Mouse (Mus musculus): ENCODE data around the gene Micall2. TPM values are rescaled to one million over a fixed set of nuclear protein-coding genes. Genes with fewer than 3 reads are reported as not detected.

Gene Micall2
- total and polyA plus RNA-seq, 2 experiments = 0.86 to 1.3 TPM

DNA sequence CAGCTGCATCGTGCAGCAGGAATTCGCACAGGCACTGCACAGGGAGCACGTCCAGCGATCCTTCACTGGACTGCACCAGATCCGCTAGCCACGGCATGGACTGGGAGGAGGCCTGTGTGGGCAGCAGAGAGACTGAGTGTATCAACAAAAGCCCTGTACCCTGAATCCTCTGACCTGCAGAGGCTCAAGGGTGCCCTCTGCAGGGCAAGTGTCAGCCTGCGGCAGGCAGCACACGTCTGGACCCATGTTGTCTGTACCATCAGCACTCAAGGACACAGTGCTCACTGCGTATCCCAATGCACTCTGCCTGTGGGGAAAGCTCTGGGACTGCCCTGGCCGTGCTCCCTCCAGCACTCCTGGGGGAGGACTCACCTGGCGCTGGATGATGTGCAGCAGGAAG lies 28.2 kb upstream of the Micall2 start:
- WGBS = 84% methylated on average over 11 of the region's 11 CpGs
- Histone ChIP-seq H3K9ac (ENCODE audit: low read depth, low read length) (no peak overlapping the region), H3K4me1 (ENCODE audit: control insufficient read depth, insufficient read depth, low read length) (no peaks in the 10 kb centered on the region), H3K79me2 (ENCODE audit: control insufficient read depth, insufficient read depth, low read length) (no peaks in the 10 kb centered on the region), H3K36me3 (ENCODE audit: control insufficient read depth, insufficient read depth, low read length) (no peaks in the 10 kb centered on the region), H3K27me3 (ENCODE audit: control insufficient read depth, insufficient read depth, low read length) (no peaks in the 10 kb centered on the region), H3K4me3 (ENCODE audit: insufficient read depth, low read depth, low read length) (no peak overlapping the region), H3K27ac (replicated peaks; ENCODE audit: insufficient read depth, low read depth, low read length) (no peak overlapping the region)
- TF ChIP-seq POLR2A (IDR thresholded peaks at IDR 0.05; ENCODE audit: extremely low read depth, insufficient read depth, low read length) = no peak
- TF ChIP-seq CTCF (IDR thresholded peaks at IDR 0.05; ENCODE audit: low read depth, low read length) = peak; percentile 80
- no peak for DNase-seq (ENCODE audit: extremely low read depth, low read depth, low spot score)

DNA sequence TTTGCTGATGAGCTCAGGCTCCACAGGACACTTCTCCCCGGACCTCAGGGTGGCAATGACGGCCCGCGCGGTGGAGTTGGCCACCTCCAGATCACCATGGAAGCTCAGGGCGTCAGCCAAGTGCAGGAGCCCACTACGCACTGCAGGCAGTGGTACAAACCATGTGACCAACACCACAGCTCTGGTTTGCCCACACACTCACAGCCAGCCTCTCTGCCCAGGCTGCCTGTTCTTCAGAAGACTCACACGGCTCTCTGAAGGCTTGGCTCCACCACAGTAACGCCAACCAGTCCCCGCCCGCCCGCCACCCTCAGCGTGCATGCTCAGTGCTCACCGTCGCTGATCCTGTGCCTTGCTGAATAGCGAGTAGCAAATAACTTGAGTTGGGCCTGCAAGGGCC lies 22.0 kb upstream of the Micall2 start:
- no peak for DNase-seq (ENCODE audit: extremely low read depth, low read depth, low spot score)
- 92% methylated on average over 16 of the region's 16 CpGs for WGBS
- Histone ChIP-seq H3K36me3 (ENCODE audit: control insufficient read depth, insufficient read depth, low read length) (no peaks in the 10 kb centered on the region), H3K9ac (ENCODE audit: low read depth, low read length) (no peak overlapping the region), H3K4me3 (ENCODE audit: insufficient read depth, low read depth, low read length) (no peak overlapping the region), H3K27ac (replicated peaks; ENCODE audit: insufficient read depth, low read depth, low read length) (no peak overlapping the region), H3K4me1 (ENCODE audit: control insufficient read depth, insufficient read depth, low read length) (no peaks in the 10 kb centered on the region), H3K79me2 (ENCODE audit: control insufficient read depth, insufficient read depth, low read length) (no peaks in the 10 kb centered on the region), H3K27me3 (ENCODE audit: control insufficient read depth, insufficient read depth, low read length) (no peaks in the 10 kb centered on the region)
- no peak for TF ChIP-seq CTCF (IDR thresholded peaks at IDR 0.05; ENCODE audit: low read depth, low read length)
- TF ChIP-seq POLR2A (IDR thresholded peaks at IDR 0.05; ENCODE audit: extremely low read depth, insufficient read depth, low read length) = no peak

GRCm38 (mm10) chr5:139756586-139756985 lies 20.4 kb upstream of the Micall2 start:
- Histone ChIP-seq H3K4me3 (ENCODE audit: insufficient read depth, low read depth, low read length) (no peak overlapping the region), H3K79me2 (ENCODE audit: control insufficient read depth, insufficient read depth, low read length) (no peaks in the 10 kb centered on the region), H3K9ac (ENCODE audit: low read depth, low read length) (no peak overlapping the region), H3K27me3 (ENCODE audit: control insufficient read depth, insufficient read depth, low read length) (no peaks in the 10 kb centered on the region), H3K36me3 (ENCODE audit: control insufficient read depth, insufficient read depth, low read length) (no peaks in the 10 kb centered on the region), H3K27ac (replicated peaks; ENCODE audit: insufficient read depth, low read depth, low read length) (no peak overlapping the region), H3K4me1 (ENCODE audit: control insufficient read depth, insufficient read depth, low read length) (no peaks in the 10 kb centered on the region)
- TF ChIP-seq POLR2A (IDR thresholded peaks at IDR 0.05; ENCODE audit: extremely low read depth, insufficient read depth, low read length) (no peak), CTCF (IDR thresholded peaks at IDR 0.05; ENCODE audit: low read depth, low read length) (no peak)
- WGBS = 89% methylated on average over 2 of the region's 2 CpGs
- no peak for DNase-seq (ENCODE audit: extremely low read depth, low read depth, low spot score)

DNA sequence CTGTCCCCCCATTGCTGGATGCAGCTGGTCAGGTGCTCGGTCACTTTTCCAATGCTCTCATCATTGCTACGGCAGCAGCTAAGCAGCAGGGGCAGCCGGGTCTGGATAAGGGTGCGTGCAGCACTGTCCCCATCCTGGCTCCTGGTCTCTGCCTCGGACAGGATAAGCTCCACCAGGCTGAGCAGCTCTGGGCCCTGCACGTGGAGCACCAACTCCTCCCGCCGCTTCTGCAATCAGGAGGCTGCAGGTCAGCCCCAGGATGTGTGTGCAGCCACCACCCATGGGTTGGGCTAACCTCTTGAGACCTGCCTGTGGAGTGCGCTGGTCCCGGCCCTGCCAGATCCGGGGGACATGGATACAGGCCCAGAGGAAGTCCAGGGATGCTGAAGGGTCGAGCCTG lies 20.0 kb upstream of the Micall2 start:
- no peak overlapping the region for H3K27ac ChIP-seq (replicated peaks; ENCODE audit: insufficient read depth, low read depth, low read length)
- H3K79me2 ChIP-seq (ENCODE audit: control insufficient read depth, insufficient read depth, low read length) = no peaks in the 10 kb centered on the region
- 85% methylated on average over 12 of the region's 12 CpGs for WGBS
- H3K4me1 ChIP-seq (ENCODE audit: control insufficient read depth, insufficient read depth, low read length) = no peaks in the 10 kb centered on the region
- no peaks in the 10 kb centered on the region for H3K36me3 ChIP-seq (ENCODE audit: control insufficient read depth, insufficient read depth, low read length)
- TF ChIP-seq CTCF (IDR thresholded peaks at IDR 0.05; ENCODE audit: low read depth, low read length) (no peak), POLR2A (IDR thresholded peaks at IDR 0.05; ENCODE audit: extremely low read depth, insufficient read depth, low read length) (no peak)
- DNase-seq (ENCODE audit: extremely low read depth, low read depth, low spot score) = no peak
- no peaks in the 10 kb centered on the region for H3K27me3 ChIP-seq (ENCODE audit: control insufficient read depth, insufficient read depth, low read length)
- H3K9ac ChIP-seq (ENCODE audit: low read depth, low read length) = no peak overlapping the region
- no peak overlapping the region for H3K4me3 ChIP-seq (ENCODE audit: insufficient read depth, low read depth, low read length)

GRCm38 (mm10) chr5:139754753-139755152 lies 18.6 kb upstream of the Micall2 start:
- Histone ChIP-seq H3K27me3 (ENCODE audit: control insufficient read depth, insufficient read depth, low read length) (no peaks in the 10 kb centered on the region), H3K4me3 (ENCODE audit: insufficient read depth, low read depth, low read length) (no peak overlapping the region), H3K27ac (replicated peaks; ENCODE audit: insufficient read depth, low read depth, low read length) (no peak overlapping the region), H3K4me1 (ENCODE audit: control insufficient read depth, insufficient read depth, low read length) (no peaks in the 10 kb centered on the region), H3K9ac (ENCODE audit: low read depth, low read length) (no peak overlapping the region), H3K36me3 (ENCODE audit: control insufficient read depth, insufficient read depth, low read length) (no peaks in the 10 kb centered on the region), H3K79me2 (ENCODE audit: control insufficient read depth, insufficient read depth, low read length) (no peaks in the 10 kb centered on the region)
- TF ChIP-seq CTCF (IDR thresholded peaks at IDR 0.05; ENCODE audit: low read depth, low read length) (peak; percentile 82), POLR2A (IDR thresholded peaks at IDR 0.05; ENCODE audit: extremely low read depth, insufficient read depth, low read length) (no peak)
- no peak for DNase-seq (ENCODE audit: extremely low read depth, low read depth, low spot score)
- 56% methylated on average over 12 of the region's 12 CpGs for WGBS

DNA sequence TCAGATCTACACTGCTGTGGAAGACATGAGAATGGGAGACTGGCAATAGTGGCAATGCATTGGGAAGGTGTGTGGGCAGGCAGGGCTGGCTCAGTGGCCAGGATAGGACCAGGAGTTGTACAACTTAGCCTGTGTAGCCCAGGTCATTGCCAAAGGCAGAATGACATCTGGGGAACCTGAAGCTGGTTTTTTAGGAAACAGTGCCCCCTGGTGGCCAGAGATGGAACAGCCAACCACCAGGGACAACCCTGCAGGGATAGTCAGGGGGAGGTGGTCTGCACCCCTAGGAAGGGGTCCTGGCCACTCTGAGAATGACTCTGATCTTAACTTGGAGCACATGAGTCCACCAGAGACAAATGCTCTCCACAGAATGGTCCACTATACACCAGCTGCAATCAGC lies 14.4 kb upstream of the Micall2 start:
- Histone ChIP-seq H3K27ac (replicated peaks; ENCODE audit: insufficient read depth, low read depth, low read length) (no peak overlapping the region), H3K36me3 (ENCODE audit: control insufficient read depth, insufficient read depth, low read length) (no peaks in the 10 kb centered on the region)
- no peak for DNase-seq (ENCODE audit: extremely low read depth, low read depth, low spot score)

More for the DNA sequence above, 14.4 kb upstream of the Micall2 start:
- Histone ChIP-seq H3K79me2 (ENCODE audit: control insufficient read depth, insufficient read depth, low read length) (no peaks in the 10 kb centered on the region), H3K27me3 (ENCODE audit: control insufficient read depth, insufficient read depth, low read length) (no peaks in the 10 kb centered on the region), H3K4me1 (ENCODE audit: control insufficient read depth, insufficient read depth, low read length) (no peaks in the 10 kb centered on the region), H3K9ac (ENCODE audit: low read depth, low read length) (no peak overlapping the region), H3K4me3 (ENCODE audit: insufficient read depth, low read depth, low read length) (no peak overlapping the region)
- TF ChIP-seq CTCF (IDR thresholded peaks at IDR 0.05; ENCODE audit: low read depth, low read length) (peak; percentile 85), POLR2A (IDR thresholded peaks at IDR 0.05; ENCODE audit: extremely low read depth, insufficient read depth, low read length) (no peak)
